Mouse (Mus musculus) limb, embryonic 15.5 days (tissue): ENCODE results near the gene Sorbs1. TPM values are rescaled to one million over a fixed set of nuclear protein-coding genes. Genes with fewer than 3 reads are reported as not detected.

Experiments used
- ATAC-seq: fragments of 200-750 bp; cut with Nextera tagmentation; 2 replicates; pipeline ENCODE4 v1.8.0; 2017; ENCODE audit warnings: low read depth, moderate TSS enrichment; ENCODE audit not compliant: insufficient number of reproducible peaks, low FRiP score, low TSS enrichment
- H3K27ac ChIP-seq: fragments of 300-500 bp; sonication (generic); 2 replicates; pipeline ENCODE4 v1.5.1; 2015; ENCODE audit warnings: moderate library complexity, mild to moderate bottlenecking, inconsistent platforms
- H3K27me3 ChIP-seq: fragments of 300-500 bp; sonication (generic); 2 replicates; pipeline ENCODE4 v1.6.1; 2015; ENCODE audit warnings: inconsistent platforms
- H3K36me3 ChIP-seq: fragments of 300-500 bp; sonication (generic); 2 replicates; pipeline ENCODE4 v1.6.1; 2015; ENCODE audit warnings: inconsistent platforms
- H3K4me1 ChIP-seq: fragments of 300-500 bp; sonication (generic); 2 replicates; pipeline ENCODE4 v1.6.1; 2015; ENCODE audit warnings: inconsistent platforms
- H3K4me2 ChIP-seq: fragments of 300-500 bp; sonication (generic); 2 replicates; pipeline ENCODE4 v1.6.1; 2015; ENCODE audit warnings: mild to moderate bottlenecking, inconsistent platforms
- H3K4me3 ChIP-seq: fragments of 300-500 bp; sonication (generic); 2 replicates; pipeline ENCODE4 v1.5.1; 2015; ENCODE audit warnings: mild to moderate bottlenecking, inconsistent platforms
- H3K9ac ChIP-seq: fragments of 300-500 bp; sonication (generic); 2 replicates; pipeline ENCODE4 v1.6.1; 2015; ENCODE audit warnings: inconsistent platforms
- H3K9me3 ChIP-seq: fragments of 300-500 bp; sonication (generic); 2 replicates; pipeline ENCODE4 v1.6.1; 2016; ENCODE audit warnings: inconsistent platforms
- WGBS: fragments of 180-500 bp; shearing (Covaris S2); methylation state at CpG from one replicate; pipeline ENCODE4 v1.1.7; 2015; 5-methylcytosine and 5-hydroxymethylcytosine counted together
- polyA plus RNA-seq: library from polyadenylated mRNA; unstranded; fragments of >200 nt; fragmentation: Nextera tagmentation; extraction: Ambion mirVana; gene quantifications from 2 replicates; pipeline ENCODE4 v1.2.1, GENCODE M21; 2015

Sorbs1 gene
- polyA plus RNA-seq, 1 experiment from 2014 or later: 45.6 TPM

- Histone ChIP-seq H3K9me3 (no peaks in the 10 kb centered on the region), H3K27ac (0 out of 2 replicates have a peak overlapping the region, but pooled peaks have one; percentile 30), H3K27me3 (no peaks in the 10 kb centered on the region), H3K4me1 (peaks cover 6% of the 10 kb centered on the region), H3K4me3 (no peak overlapping the region), H3K4me2 (no peak overlapping the region), H3K36me3 (peaks cover 2% of the 10 kb centered on the region; the same call in 1 of the 2 replicates), H3K9ac (no peak overlapping the region)
- WGBS: 72% methylated on average over 4 of the region's 4 CpGs
- ATAC-seq: no peak
These were observed 17.5 kb downstream of the Sorbs1 start for GRCm38 (mm10) chr19:40496071-40496470.

DNA sequence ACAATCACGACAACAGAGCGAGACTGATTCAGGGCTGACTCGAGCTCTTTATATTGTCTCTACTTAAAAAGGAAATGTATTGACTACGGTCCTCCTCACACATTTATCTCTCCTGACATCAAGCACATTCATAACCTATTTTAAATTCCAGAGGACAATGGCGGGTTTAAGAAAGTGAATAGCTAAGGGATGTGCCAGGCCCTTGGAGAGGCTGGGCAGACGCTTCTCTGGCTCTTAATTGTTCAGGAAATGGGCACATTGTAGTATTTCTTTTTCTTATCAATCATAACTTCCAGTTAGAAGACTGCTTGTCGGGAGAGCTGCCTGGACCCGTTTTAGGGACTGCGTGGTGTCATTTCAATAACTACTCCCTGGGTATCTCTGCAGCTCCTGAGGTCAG lies 20.7 kb downstream of the Sorbs1 start:
- Histone ChIP-seq H3K9me3 (no peaks in the 10 kb centered on the region), H3K36me3 (no peaks in the 10 kb centered on the region), H3K4me3 (no peak overlapping the region), H3K4me2 (no peak overlapping the region), H3K27ac (no peak overlapping the region), H3K4me1 (peaks cover 28% of the 10 kb centered on the region), H3K27me3 (no peaks in the 10 kb centered on the region), H3K9ac (no peak overlapping the region)
- WGBS: 68% methylated on average over 9 of the region's 9 CpGs
- no peak for ATAC-seq

DNA sequence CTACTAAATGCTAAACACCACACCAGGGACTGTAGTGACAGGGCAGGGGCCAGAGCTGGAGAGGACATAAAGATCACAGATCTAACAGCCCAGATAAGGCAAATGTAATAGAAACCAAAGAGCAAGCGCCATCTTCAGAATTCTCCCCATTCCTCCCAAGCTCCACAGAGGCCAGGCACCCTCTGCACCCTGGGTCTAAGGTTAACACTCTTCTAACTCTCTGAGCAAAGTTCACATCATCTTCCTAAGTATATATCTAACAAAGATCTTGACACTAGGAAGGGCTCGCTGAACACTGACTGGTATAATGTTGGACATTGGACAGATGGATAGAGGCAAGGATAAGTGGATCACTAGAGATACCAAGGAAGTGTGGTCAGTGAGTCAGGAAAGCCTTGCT lies 22.1 kb downstream of the Sorbs1 start:
- ATAC-seq: no peak
- Histone ChIP-seq H3K4me3 (no peak overlapping the region), H3K27ac (no peak overlapping the region), H3K4me2 (no peak overlapping the region), H3K9me3 (no peaks in the 10 kb centered on the region), H3K36me3 (no peaks in the 10 kb centered on the region), H3K27me3 (no peaks in the 10 kb centered on the region), H3K4me1 (peaks cover 38% of the 10 kb centered on the region), H3K9ac (no peak overlapping the region)
- 90% methylated on average over 2 of the region's 2 CpGs for WGBS

DNA sequence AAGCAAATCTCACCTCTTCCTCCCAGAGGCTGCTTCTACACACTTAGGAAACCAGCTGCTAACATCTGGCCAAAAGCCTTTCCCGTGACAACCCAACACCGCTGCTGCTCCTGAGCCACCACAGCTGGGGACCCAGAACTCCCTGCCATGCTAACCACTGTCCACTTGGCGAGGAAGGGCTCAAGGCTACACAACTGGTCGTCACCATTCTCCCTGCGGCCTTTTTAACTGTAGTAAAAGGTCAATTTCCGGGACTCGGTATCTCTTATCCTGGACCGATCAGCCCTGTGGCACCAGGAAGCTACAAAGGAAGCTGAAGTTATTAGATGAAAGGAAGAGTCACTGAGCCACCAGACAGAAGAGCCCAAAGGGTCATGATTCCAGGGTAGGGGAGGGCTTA lies 22.8 kb downstream of the Sorbs1 start:
- H3K27ac ChIP-seq: no peak overlapping the region
- no peak for ATAC-seq
- H3K4me2 ChIP-seq: no peak overlapping the region
- 58% methylated on average over 8 of the region's 8 CpGs for WGBS
- H3K4me1 ChIP-seq: peaks cover 38% of the 10 kb centered on the region
- no peaks in the 10 kb centered on the region for H3K36me3 ChIP-seq
- H3K4me3 ChIP-seq: no peak overlapping the region
- no peak overlapping the region for H3K9ac ChIP-seq
- H3K9me3 ChIP-seq: no peaks in the 10 kb centered on the region
- no peaks in the 10 kb centered on the region for H3K27me3 ChIP-seq

DNA sequence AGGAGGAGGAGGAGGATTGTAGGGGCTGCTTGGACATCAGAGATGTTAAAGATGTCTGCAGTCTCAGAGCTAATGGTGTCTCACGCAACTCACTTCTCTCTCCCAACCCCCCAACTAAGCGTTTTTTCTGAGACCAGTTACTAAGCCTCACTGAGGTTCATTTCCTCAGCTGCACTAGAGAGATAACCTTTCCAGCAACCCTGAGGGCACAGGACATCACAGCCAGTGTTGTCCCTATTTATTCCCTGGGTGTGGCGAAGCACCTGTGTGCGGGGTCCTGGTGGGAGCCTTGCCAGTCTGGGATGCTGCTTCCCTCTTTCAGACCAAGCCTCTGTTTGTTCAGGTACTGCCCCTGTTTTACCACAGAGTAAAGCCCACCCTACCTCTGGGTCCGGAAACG lies 23.9 kb downstream of the Sorbs1 start:
- no peak for ATAC-seq
- Histone ChIP-seq H3K27ac (no peak overlapping the region), H3K4me2 (no peak overlapping the region), H3K9ac (no peak overlapping the region), H3K9me3 (no peaks in the 10 kb centered on the region), H3K4me1 (peaks cover 38% of the 10 kb centered on the region), H3K27me3 (no peaks in the 10 kb centered on the region), H3K36me3 (no peaks in the 10 kb centered on the region), H3K4me3 (no peak overlapping the region)
- WGBS: 81% methylated on average over 6 of the region's 6 CpGs

- no peaks in the 10 kb centered on the region for H3K36me3 ChIP-seq
- WGBS: 64% methylated on average over 8 of the region's 8 CpGs
- no peak overlapping the region for H3K9ac ChIP-seq
- H3K4me1 ChIP-seq: peaks cover 38% of the 10 kb centered on the region
- no peak for ATAC-seq
- H3K9me3 ChIP-seq: no peaks in the 10 kb centered on the region
- peak overlapping the region; percentile 60; the same call in 1 of the 2 replicates for H3K27ac ChIP-seq
- no peaks in the 10 kb centered on the region for H3K27me3 ChIP-seq
- no peak overlapping the region for H3K4me2 ChIP-seq
- H3K4me3 ChIP-seq: no peak overlapping the region
These were observed 24.6 kb downstream of the Sorbs1 start for GRCm38 (mm10) chr19:40488853-40489454.

DNA sequence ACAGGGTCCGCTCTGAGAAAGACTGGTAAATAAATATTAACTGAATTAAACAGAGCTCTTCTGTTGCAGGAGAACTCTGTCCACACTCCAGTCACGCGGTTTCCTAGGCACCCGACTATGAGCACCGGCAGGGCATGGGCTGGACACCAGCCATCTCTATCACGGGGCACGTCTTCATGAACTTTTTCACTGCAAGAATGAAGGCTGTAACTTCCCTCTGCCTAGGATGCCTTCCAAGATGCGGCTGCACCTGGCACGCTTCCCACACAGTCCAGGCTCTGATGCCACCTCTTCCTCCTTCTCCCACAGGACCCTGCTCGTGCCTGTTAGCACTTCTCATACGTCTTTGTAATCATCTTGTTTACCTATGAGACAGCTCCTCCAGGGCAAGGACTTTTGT lies 26.0 kb downstream of the Sorbs1 start:
- H3K9me3 ChIP-seq: no peaks in the 10 kb centered on the region
- H3K27ac ChIP-seq: no peak overlapping the region
- ATAC-seq: no peak

DNA sequence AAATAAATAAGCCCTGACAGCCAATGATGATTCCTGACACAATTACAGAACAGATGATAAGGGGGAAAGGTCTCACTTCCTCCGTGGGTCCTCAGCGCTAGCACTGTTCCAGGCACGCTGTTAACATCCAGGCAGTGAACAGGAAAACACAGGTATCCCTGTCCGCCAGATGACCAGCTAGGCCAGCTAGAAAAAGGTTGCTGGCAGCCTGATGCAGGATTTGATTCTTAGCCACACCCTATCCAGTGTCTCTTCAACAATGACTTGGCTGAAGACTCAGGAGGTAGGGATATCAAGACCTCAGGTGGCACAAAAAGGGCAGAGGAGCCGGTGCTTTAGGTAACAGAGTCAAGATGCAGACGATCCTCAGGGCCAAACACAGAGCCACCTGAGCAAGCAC lies 32.5 kb downstream of the Sorbs1 start:
- H3K9ac ChIP-seq: no peak overlapping the region
- no peak overlapping the region for H3K4me2 ChIP-seq
- no peak overlapping the region for H3K27ac ChIP-seq
- no peaks in the 10 kb centered on the region for H3K27me3 ChIP-seq
- H3K9me3 ChIP-seq: no peaks in the 10 kb centered on the region
- no peak for ATAC-seq
- H3K4me1 ChIP-seq: peaks cover 14% of the 10 kb centered on the region; the same call in 1 of the 2 replicates
- no peak overlapping the region for H3K4me3 ChIP-seq
- no peaks in the 10 kb centered on the region for H3K36me3 ChIP-seq
- WGBS: 86% methylated on average over 6 of the region's 6 CpGs

More for the DNA sequence above, 26.0 kb downstream of the Sorbs1 start:
- Histone ChIP-seq H3K4me1 (peaks cover 38% of the 10 kb centered on the region), H3K36me3 (no peaks in the 10 kb centered on the region), H3K4me2 (0 out of 2 replicates have a peak overlapping the region, but pooled peaks have one; percentile 1), H3K9ac (no peak overlapping the region), H3K4me3 (no peak overlapping the region), H3K27me3 (no peaks in the 10 kb centered on the region)
- WGBS: 56% methylated on average over 11 of the region's 11 CpGs

DNA sequence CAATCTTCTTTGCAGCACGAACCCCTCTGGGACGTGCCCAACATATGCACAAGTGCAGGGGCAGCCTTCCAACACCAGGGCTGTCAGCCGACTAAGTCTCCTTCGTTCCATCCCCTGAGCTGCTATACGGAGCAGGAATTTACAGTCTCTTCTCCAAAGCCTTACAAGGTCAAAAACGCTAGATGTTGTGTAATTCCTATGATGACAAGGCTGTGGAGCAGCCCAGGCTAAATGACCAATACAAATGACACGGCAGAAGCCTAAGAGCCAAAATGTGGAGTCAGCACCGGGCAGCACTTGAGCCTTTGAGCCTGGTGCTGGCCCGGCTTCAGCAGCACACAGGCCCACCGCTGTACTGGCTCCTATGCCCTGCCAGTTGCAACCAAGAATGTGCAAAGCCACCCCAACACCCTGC lies 35.4 kb downstream of the Sorbs1 start:
- ATAC-seq: no peak
- Histone ChIP-seq H3K9ac (no peak overlapping the region), H3K27ac (no peak overlapping the region), H3K27me3 (no peaks in the 10 kb centered on the region), H3K4me1 (peaks cover 14% of the 10 kb centered on the region; the same call in 1 of the 2 replicates), H3K4me2 (no peak overlapping the region), H3K4me3 (no peak overlapping the region), H3K9me3 (no peaks in the 10 kb centered on the region), H3K36me3 (no peaks in the 10 kb centered on the region)
- 69% methylated on average over 10 of the region's 10 CpGs for WGBS

- H3K9me3 ChIP-seq: no peaks in the 10 kb centered on the region
- H3K27me3 ChIP-seq: no peaks in the 10 kb centered on the region
- no peak overlapping the region for H3K4me2 ChIP-seq
- no peak overlapping the region for H3K27ac ChIP-seq
- no peaks in the 10 kb centered on the region for H3K36me3 ChIP-seq
- no peak overlapping the region for H3K9ac ChIP-seq
- 56% methylated on average over 5 of the region's 5 CpGs for WGBS
- no peak for ATAC-seq
- no peak overlapping the region for H3K4me3 ChIP-seq
- H3K4me1 ChIP-seq: peaks cover 14% of the 10 kb centered on the region; the same call in 1 of the 2 replicates
These were observed 36.1 kb downstream of the Sorbs1 start for GRCm38 (mm10) chr19:40477445-40477941.

GRCm38 (mm10) chr19:40476491-40476890 lies 37.1 kb downstream of the Sorbs1 start:
- ATAC-seq: no peak
- H3K9me3 ChIP-seq: no peaks in the 10 kb centered on the region
- H3K4me2 ChIP-seq: no peak overlapping the region
- H3K4me3 ChIP-seq: no peak overlapping the region
- H3K9ac ChIP-seq: no peak overlapping the region
- no peaks in the 10 kb centered on the region for H3K27me3 ChIP-seq
- no peaks in the 10 kb centered on the region for H3K36me3 ChIP-seq
- 77% methylated on average over 4 of the region's 4 CpGs for WGBS
- H3K27ac ChIP-seq: no peak overlapping the region
- H3K4me1 ChIP-seq: peaks cover 14% of the 10 kb centered on the region; the same call in 1 of the 2 replicates

GRCm38 (mm10) chr19:40471526-40472245 lies 41.9 kb downstream of the Sorbs1 start:
- no peak for ATAC-seq
- no peak overlapping the region for H3K9ac ChIP-seq
- 63% methylated on average over 10 of the region's 10 CpGs for WGBS
- no peak overlapping the region for H3K4me2 ChIP-seq
- no peaks in the 10 kb centered on the region for H3K27me3 ChIP-seq
- no peaks in the 10 kb centered on the region for H3K36me3 ChIP-seq
- no peaks in the 10 kb centered on the region for H3K9me3 ChIP-seq
- H3K4me1 ChIP-seq: peaks cover 7% of the 10 kb centered on the region; the same call in 1 of the 2 replicates
- H3K27ac ChIP-seq: peak overlapping the region; percentile 51
- H3K4me3 ChIP-seq: no peak overlapping the region
